Mouse (Mus musculus) myocyte (in vitro differentiated cells): ENCODE measurements around the gene Gm20388. TPM values are rescaled to one million over a fixed set of nuclear protein-coding genes. Genes with fewer than 3 reads are reported as not detected.

Experiments used
- H3K27me3 ChIP-seq: one replicate; pipeline ENCODE4 v1.6.1; 2011; ENCODE audit not compliant: control insufficient read depth, insufficient read depth, insufficient read length
- H3K36me3 ChIP-seq: one replicate; pipeline ENCODE4 v1.6.1; 2011; ENCODE audit not compliant: control insufficient read depth, insufficient read depth
- H3K4me2 ChIP-seq: one replicate; pipeline ENCODE4 v1.6.1; 2011; ENCODE audit warnings: low read depth, control low read depth
- H3K4me3 ChIP-seq: one replicate; pipeline ENCODE4 v1.5.1; 2011; ENCODE audit warnings: mild to moderate bottlenecking, control low read depth, moderate library complexity
- H3K79me2 ChIP-seq: one replicate; pipeline ENCODE4 v1.6.1; 2011; ENCODE audit not compliant: control insufficient read depth, insufficient read depth
- H3ac ChIP-seq: one replicate; pipeline ENCODE4 v1.6.1; 2011; ENCODE audit not compliant: control insufficient read depth, insufficient read length
- CEBPB ChIP-seq: IDR thresholded peaks from 2 replicates; pipeline ENCODE4 v1.6.1; 2011; ENCODE audit warnings: mild to moderate bottlenecking, moderate library complexity; ENCODE audit not compliant: poor library complexity, insufficient read depth, severe bottlenecking
- E2F4 ChIP-seq: IDR thresholded peaks from one replicate; pipeline ENCODE4 v1.6.1; 2011; ENCODE audit warnings: mild to moderate bottlenecking, control low read depth, moderate library complexity; ENCODE audit not compliant: insufficient read depth
- MAX ChIP-seq: IDR thresholded peaks from one replicate; pipeline ENCODE4 v1.6.1; 2011; ENCODE audit warnings: low read depth, mild to moderate bottlenecking, control low read depth
- MYOD1 ChIP-seq, 3 experiments: IDR thresholded peaks; one replicate each; pipeline ENCODE4 v1.6.1; 2011; ENCODE audit warnings: control low read depth in 2 of 3, low read depth in 2 of 3, mild to moderate bottlenecking in 2 of 3, moderate library complexity in 1 of 3; ENCODE audit not compliant: insufficient read length in 2 of 3, control insufficient read depth in 1 of 3
- MYOG ChIP-seq, 3 experiments: IDR thresholded peaks; one replicate each; pipeline ENCODE4 v1.6.1; 2011; ENCODE audit warnings: control low read depth in 2 of 3, low read depth in 2 of 3, mild to moderate bottlenecking in 2 of 3; ENCODE audit not compliant: insufficient read length in 2 of 3, control insufficient read depth in 1 of 3, insufficient read depth in 1 of 3
- POLR2A ChIP-seq: IDR thresholded peaks from one replicate; pipeline ENCODE4 v1.6.1; 2011; ENCODE audit warnings: low read depth, mild to moderate bottlenecking, control low read depth, moderate library complexity; ENCODE audit not compliant: insufficient read length
- POLR2AphosphoS2 ChIP-seq: IDR thresholded peaks from one replicate; pipeline ENCODE4 v1.6.1; 2011; ENCODE audit warnings: low read depth, control low read depth; ENCODE audit not compliant: insufficient read length
- REST ChIP-seq: IDR thresholded peaks from one replicate; pipeline ENCODE4 v1.6.1; 2011; ENCODE audit warnings: mild to moderate bottlenecking, control low read depth, moderate library complexity; ENCODE audit not compliant: insufficient read depth, insufficient read length
- SRF ChIP-seq: IDR thresholded peaks from one replicate; pipeline ENCODE4 v1.6.1; 2011; ENCODE audit warnings: low read depth; ENCODE audit not compliant: control insufficient read depth, insufficient read length
- TCF12 ChIP-seq: IDR thresholded peaks from one replicate; pipeline ENCODE4 v1.6.1; 2011; ENCODE audit warnings: mild to moderate bottlenecking, control low read depth; ENCODE audit not compliant: poor library complexity, insufficient read depth, severe bottlenecking
- TCF3 ChIP-seq: IDR thresholded peaks from one replicate; pipeline ENCODE4 v1.6.1; 2011; ENCODE audit warnings: low read depth, control low read depth; ENCODE audit not compliant: insufficient read length
- USF1 ChIP-seq: IDR thresholded peaks from one replicate; pipeline ENCODE4 v1.6.1; 2011; ENCODE audit warnings: low read depth, mild to moderate bottlenecking, control low read depth, moderate library complexity
- polyA plus RNA-seq: library from polyadenylated mRNA; unstranded; fragments of >200 nt; fragmentation: generic; extraction: Trizol; gene quantifications from one replicate; pipeline ENCODE4 v1.2.1, GENCODE M21; 2012; ENCODE audit warnings: missing spikeins

The Gm20388 gene
- polyA plus RNA-seq, 1 experiment = 15.3 TPM

DNA sequence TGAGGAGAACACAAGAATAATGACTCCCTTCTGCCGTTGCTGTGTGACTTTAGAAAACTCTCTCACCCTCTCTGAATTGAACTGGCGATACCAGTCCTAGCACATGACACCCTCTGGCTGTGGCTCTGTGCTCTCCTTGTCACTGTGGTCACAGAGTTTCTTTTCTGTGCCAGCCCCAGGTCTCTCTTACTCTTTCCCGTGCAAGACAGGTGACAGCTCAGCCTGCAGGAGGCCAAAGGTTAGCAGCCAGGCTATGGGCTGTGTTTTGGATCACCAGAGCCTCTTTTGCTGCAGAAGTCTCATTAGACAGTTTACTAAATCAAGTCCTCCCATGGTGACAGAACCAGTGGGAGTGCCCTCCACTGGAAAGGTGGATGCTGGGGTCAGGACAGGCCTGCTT, 463.0 kb downstream of the Gm20388 start:
- Histone ChIP-seq H3K27me3 (no peaks in the 10 kb centered on the region), H3K36me3 (no peaks in the 10 kb centered on the region), H3K4me2 (no peak overlapping the region), H3ac (no peak overlapping the region), H3K79me2 (no peaks in the 10 kb centered on the region), H3K4me3 (no peak overlapping the region)
- TF ChIP-seq POLR2AphosphoS2 (no peak), E2F4 (no peak), MYOD1 (IDR thresholded peaks at IDR 0.05; ENCODE audit: control insufficient read depth in 1 of 3, insufficient read length in 2 of 3, low read depth in 2 of 3) (no peak), USF1 (no peak), MAX (no peak)

DNA sequence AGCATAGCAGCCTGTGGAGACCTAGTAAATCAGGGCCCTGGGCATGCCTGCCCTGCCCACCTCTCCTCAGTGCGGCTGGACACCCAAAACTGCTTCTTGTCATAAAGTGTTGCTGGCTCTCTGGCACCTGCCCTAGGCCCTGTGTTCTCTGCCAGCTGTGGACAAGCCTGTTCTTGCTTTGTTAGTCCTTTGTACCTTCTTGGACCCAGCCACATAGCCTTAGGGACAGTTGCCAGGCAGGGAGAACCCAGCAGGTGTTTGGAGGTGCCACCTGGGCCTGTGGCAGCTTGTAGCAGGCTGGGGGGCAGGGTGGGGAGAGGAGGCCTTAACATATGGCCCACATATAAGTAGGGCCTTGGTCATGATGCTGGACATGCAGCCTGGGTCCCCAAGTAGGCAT, 463.4 kb downstream of the Gm20388 start:
- no peaks in the 10 kb centered on the region for H3K27me3 ChIP-seq
- H3ac ChIP-seq = no peak overlapping the region
- H3K36me3 ChIP-seq = no peaks in the 10 kb centered on the region
- no peaks in the 10 kb centered on the region for H3K79me2 ChIP-seq
- TF ChIP-seq MYOD1 (IDR thresholded peaks at IDR 0.05; ENCODE audit: control insufficient read depth in 1 of 3, insufficient read length in 2 of 3, low read depth in 2 of 3) (peak in 1 of 3 experiments; percentile 3), TCF12 (no peak)
- H3K4me3 ChIP-seq = no peak overlapping the region
- H3K4me2 ChIP-seq = no peak overlapping the region

DNA sequence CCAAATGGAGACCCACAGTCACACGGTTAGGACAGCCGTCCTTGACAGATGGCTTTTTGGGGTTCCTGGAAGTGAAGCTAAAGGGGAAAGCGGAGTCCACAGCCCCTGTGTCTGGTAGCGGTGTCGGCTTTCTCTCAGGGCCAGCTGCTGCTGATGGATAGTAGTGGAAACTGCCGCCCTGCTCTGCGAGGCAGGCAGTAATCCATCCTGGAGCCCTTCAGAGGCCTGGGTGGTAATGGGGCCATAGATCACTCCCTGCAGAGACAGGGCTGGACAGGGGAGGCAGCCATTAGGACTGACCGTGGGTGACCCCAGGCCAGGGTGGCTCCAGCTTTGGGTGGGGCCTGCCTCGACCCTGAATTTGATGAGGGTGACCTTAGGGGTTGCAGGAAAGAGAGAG, 463.9 kb downstream of the Gm20388 start:
- Histone ChIP-seq H3K4me3 (no peak overlapping the region), H3K36me3 (no peaks in the 10 kb centered on the region), H3ac (no peak overlapping the region), H3K79me2 (no peaks in the 10 kb centered on the region), H3K27me3 (no peaks in the 10 kb centered on the region), H3K4me2 (no peak overlapping the region)
- TF ChIP-seq MYOG (IDR thresholded peaks at IDR 0.05; ENCODE audit: control insufficient read depth in 1 of 3, insufficient read depth in 1 of 3, insufficient read length in 2 of 3, low read depth in 2 of 3) (peak in 2 of 3 experiments; percentile 47 to 62), USF1 (no peak), MYOD1 (IDR thresholded peaks at IDR 0.05; ENCODE audit: control insufficient read depth in 1 of 3, insufficient read length in 2 of 3, low read depth in 2 of 3) (peak in 2 of 3 experiments; percentile 58 to 75)

DNA sequence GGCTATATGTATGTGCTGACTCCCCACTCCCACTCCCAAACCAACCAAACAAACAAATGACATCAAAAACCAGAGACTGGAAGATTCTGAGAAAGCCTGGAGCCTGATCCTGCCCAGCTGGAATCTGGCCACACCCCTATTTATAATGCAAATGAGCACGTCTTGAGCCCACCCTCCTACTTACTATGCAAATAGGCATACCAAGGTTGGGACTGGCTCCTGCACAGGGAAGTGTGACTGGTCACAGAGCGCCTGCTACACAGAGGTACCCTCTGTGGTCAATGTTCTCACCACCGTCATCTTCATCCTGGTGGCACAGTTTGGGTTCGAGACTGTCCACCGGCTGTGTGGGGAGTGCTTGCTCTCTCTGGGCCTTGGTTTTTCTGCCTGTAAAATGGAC, 464.5 kb downstream of the Gm20388 start:
- Histone ChIP-seq H3K36me3 (no peaks in the 10 kb centered on the region), H3K4me3 (no peak overlapping the region), H3K27me3 (no peaks in the 10 kb centered on the region), H3K79me2 (no peaks in the 10 kb centered on the region), H3ac (no peak overlapping the region), H3K4me2 (no peak overlapping the region)
- no peak for TF ChIP-seq CEBPB
- no peak for TF ChIP-seq POLR2AphosphoS2
- TF ChIP-seq TCF3 = no peak
- no peak for TF ChIP-seq MYOG (IDR thresholded peaks at IDR 0.05; ENCODE audit: control insufficient read depth in 1 of 3, insufficient read depth in 1 of 3, insufficient read length in 2 of 3, low read depth in 2 of 3)
- no peak for TF ChIP-seq SRF
- no peak for TF ChIP-seq E2F4
- no peak for TF ChIP-seq USF1
- TF ChIP-seq MAX = no peak

DNA sequence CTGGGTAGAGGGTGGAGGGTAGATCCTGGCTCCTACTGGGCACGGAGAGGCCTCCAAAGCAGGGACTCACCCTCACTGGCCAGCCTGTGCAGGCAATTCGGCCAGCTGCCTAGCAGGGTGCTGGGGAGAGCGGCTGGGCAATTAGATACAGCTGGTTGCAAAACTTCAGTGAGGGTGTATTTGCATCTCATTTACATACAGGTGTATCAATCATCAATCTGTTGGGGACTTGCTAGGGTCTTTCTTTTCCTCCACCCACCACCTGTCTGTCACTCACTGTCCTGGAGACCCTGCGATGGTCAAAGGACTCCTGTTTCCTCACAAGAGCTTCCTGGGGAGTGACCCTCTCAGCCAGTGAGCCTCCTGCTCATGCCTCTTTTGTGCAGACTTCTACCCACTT, 465.6 kb downstream of the Gm20388 start:
- H3K36me3 ChIP-seq = no peaks in the 10 kb centered on the region
- no peak overlapping the region for H3K4me3 ChIP-seq
- TF ChIP-seq SRF (no peak), TCF3 (no peak), REST (no peak), MYOG (IDR thresholded peaks at IDR 0.05; ENCODE audit: control insufficient read depth in 1 of 3, insufficient read depth in 1 of 3, insufficient read length in 2 of 3, low read depth in 2 of 3) (no peak), MYOD1 (IDR thresholded peaks at IDR 0.05; ENCODE audit: control insufficient read depth in 1 of 3, insufficient read length in 2 of 3, low read depth in 2 of 3) (no peak), MAX (no peak), CEBPB (no peak), POLR2A (no peak), POLR2AphosphoS2 (no peak)
- H3K4me2 ChIP-seq = no peak overlapping the region
- H3K27me3 ChIP-seq = no peaks in the 10 kb centered on the region
- no peak overlapping the region for H3ac ChIP-seq
- no peaks in the 10 kb centered on the region for H3K79me2 ChIP-seq
